Mouse (Mus musculus): ENCODE results near the gene Cox6b1.

Gene Cox6b1

DNA sequence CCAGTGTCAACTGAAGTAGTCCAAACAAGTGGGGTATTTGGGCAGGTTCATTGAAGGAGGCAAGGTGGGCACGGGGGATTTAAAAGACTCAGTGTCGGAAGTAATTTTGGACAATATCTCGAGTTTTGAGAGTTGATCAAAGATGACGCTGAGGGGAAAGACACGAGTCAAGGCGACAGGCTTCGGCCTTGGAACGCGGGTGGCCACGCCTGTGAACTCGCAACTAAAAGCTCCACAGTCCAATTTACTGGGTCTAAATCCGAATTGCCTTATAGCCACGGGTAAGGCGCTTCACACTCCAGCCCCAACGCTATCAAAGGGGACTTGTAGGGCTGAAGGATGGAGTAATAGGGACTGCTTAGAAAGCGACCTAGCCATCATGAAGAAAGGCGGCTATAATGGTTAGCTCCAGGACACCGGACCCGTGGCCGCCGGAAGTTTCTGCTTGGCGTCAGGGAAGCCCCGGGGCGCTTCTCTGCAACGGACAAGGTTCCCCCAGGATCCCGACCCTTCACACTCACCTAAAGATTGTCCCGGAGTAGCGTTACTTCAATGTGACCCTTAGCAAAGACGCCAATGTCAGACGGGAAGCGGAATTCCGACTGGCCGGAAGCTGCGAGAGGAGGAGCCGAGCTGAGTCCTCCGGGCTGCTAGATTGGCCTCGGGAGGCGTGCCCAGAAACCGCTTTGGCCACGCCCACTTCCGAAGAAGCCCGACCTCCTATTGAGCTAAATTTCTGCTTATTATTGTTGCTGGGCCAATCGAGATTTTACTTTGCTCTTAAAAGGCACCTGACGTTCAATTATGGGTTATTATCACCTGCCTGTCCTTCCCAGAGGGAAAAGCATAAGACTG lies at the start of gene Cox6b1:
Cox6b1 (minus strand) TSS at position 622 of the 855 bp plus-strand sequence.
- peak; percentile 51 to 75 for DNase-seq (ENCODE audit: low spot score in 2 of 2)

- DNase-seq (ENCODE audit: low spot score in 2 of 2), result no peak
Measured at GRCm38 (mm10) chr7:30671480-30671879, 45.5 kb upstream of the Cox6b1 start, which contains the start of gene Pmis2. Pmis2 (minus strand) TSS chr7:30671605.

DNA sequence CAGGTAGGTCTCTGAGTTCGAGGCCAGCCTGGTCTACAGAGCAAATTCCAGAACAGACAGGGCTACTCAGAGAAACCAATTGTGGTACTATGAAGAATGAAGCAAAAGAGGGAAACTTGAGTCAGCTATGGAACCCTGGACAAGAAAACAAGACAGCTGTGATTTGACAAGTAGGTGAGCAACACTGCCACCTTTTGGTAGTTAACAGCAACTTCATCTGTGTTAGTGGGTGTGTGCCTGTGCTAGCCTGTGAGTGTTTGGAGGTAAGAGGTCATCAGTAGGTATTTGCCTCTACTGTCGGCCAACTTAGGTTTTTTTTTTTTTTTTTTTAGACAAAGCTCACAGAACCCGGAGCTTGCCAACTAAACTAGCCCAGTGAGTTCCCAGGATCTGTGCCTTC lies 43.3 kb upstream of the Cox6b1 start:
- DNase-seq (ENCODE audit: low spot score in 2 of 2), result no peak

DNA sequence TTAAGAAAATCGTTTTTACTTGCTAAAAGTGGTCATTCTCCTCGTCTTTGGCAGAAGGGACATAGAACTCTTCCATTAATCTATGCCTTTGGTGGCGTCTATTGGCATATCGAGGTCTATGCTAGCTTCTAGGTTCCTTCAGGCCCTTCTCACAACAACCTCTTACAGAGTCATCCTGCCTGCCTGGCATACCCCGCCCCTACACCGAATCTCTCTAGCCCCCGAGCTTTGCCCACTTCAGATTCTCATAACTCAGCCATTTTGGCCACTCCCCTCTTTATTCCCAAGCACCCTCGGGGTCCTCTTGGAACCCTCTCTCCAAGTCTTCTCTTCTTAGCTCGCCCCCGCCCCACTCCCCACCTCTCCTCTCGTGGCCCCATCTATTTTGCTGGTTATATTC lies 39.4 kb upstream of the Cox6b1 start:
- DNase-seq (ENCODE audit: low spot score in 2 of 2), result peak in 1 of 2 experiments; percentile 12

DNA sequence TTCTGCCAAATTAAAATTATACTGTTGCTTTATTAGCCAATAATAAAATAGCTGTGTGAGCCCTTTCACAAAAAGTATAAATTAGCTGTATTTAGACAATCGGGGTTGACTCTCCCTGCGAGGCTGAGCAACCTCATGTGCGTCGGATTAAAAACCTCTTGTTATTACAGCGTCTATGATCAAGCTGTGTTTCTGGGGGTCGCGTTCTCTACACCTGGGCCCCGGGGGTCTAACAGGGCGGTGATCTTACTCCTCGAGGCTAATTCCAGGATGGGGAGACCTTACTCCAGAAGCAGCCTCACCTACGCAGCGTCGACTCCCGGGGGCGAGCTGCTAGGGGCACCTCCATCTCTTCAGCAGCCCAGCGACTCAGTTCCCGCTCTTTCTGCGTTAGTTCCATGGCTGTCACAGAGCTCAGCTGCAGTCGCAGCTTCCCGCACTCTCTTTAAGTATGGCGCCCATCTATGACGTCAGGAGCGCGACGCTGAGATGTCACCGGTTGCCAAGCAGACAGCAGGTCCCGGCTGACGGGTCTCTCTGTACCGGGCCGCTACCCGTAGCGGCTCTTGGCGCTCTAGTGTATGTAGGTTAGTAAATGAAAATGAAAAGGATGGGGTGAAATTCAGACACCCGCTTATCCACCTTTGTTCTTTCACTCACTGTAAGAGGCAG lies 38.7 kb upstream of the Cox6b1 start, which contains the start of gene Haus5:
Haus5 (minus strand) TSS at position 466 of the 672 bp plus-strand sequence.
- peak; percentile 81 to 93 for DNase-seq (ENCODE audit: low spot score in 2 of 2)

GRCm38 (mm10) chr7:30649591-30650540 lies 23.9 kb upstream of the Cox6b1 start, which contains the start of gene Rbm42:
Rbm42 (minus strand) TSS chr7:30650317.
- DNase-seq (ENCODE audit: low spot score in 2 of 2), result peak; percentile 85 to 95

DNA sequence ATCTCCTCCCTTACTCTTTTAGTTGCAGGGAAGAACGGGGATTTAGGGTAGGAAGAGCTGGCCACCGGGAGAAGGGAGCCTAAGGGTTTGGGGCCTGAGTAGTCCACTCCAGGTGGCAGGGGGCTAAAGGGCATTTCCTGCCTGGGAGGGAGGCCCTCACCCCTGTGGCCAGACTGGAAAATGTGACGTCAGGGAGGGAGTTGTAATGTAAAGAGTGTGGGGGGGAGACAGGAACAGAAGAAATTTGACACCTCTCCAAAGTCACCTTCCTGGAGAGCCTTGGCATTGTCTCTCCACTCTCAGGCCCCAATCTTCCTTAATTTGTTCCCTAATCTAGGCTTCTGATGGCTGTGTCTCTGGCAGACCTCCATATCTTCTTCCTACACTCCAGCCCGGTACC lies 13.1 kb upstream of the Cox6b1 start:
- DNase-seq (ENCODE audit: low spot score in 2 of 2), result no peak

- no peak for DNase-seq (ENCODE audit: low spot score in 2 of 2)
Measured at GRCm38 (mm10) chr7:30636395-30636794, 10.4 kb upstream of the Cox6b1 start.

- no peak for DNase-seq (ENCODE audit: low spot score in 2 of 2)
Measured at GRCm38 (mm10) chr7:30635752-30636151, 9.8 kb upstream of the Cox6b1 start, which contains the start of gene Etv2. Etv2 (minus strand) TSS chr7:30635852.

DNA sequence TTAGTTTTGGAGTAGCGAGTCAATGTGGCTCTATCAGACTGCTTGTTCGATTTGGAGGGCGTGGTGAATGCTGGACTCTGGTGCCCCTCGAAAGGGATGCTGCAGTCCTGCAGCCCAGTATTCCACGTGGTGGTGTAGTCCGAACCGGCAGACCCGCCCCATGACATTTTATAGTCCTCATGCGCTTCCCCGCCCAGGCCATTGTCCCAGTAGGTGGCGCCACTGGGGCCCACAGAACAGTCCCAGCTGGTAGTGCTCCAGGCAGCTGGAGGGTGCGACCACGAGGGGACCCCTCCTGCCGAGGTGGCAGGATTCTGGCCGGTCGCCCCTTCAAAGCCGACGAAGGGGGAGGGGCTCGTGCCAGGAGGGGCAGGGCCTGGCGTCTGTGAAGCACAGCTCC lies 8.7 kb upstream of the Cox6b1 start:
- DNase-seq (ENCODE audit: low spot score in 2 of 2), result peak; percentile 46 to 72

- no peak for DNase-seq (ENCODE audit: low spot score in 2 of 2)
Measured at GRCm38 (mm10) chr7:30633762-30634412, 7.9 kb upstream of the Cox6b1 start.

DNA sequence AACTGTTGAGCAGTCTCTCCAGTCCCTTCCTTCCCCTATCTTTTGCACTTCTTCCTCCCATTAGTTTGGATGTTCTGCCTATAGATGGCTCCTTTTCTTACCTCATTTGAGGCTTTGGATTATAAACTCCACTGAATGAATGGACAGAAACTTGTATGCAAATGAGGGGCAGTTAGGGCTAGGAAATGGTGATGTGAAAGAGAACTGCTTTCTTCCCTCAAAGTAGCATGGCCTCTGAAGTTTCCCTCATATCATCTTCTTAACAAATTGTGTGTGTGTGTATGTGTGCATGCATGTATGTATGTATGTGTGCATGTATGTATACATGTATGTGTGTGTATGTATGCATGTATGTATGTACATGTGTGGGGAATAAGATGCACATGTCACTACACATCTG lies 3.1 kb upstream of the Cox6b1 start:
- no peak for DNase-seq (ENCODE audit: low spot score in 2 of 2)

DNA sequence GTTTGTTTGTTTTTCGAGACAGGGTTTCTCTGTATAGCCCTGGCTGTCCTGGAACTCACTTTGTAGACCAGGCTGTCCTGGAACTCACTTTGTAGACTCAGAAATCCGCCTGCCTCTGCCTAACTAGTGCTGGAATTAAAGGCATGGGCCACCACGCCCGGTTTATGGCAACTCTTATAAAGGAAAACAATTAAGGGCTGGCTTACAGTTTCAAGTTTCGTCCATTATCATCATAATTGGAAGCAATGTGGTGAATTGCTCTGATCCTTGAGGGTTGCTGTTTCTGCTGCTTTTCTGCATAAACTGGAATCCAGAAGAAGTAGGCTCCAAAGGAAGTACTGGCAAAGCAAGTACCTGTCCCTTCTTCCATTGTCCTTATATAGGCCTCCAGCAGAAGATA lies 696 bp upstream of the Cox6b1 start:
- DNase-seq (ENCODE audit: low spot score in 2 of 2), result no peak

GRCm38 (mm10) chr7:30619202-30619601 lies 6.7 kb downstream of the Cox6b1 start:
- peak in 1 of 2 experiments; percentile 31 for DNase-seq (ENCODE audit: low spot score in 2 of 2)

GRCm38 (mm10) chr7:30618658-30619057 lies 7.3 kb downstream of the Cox6b1 start:
- DNase-seq (ENCODE audit: low spot score in 2 of 2), result no peak

DNA sequence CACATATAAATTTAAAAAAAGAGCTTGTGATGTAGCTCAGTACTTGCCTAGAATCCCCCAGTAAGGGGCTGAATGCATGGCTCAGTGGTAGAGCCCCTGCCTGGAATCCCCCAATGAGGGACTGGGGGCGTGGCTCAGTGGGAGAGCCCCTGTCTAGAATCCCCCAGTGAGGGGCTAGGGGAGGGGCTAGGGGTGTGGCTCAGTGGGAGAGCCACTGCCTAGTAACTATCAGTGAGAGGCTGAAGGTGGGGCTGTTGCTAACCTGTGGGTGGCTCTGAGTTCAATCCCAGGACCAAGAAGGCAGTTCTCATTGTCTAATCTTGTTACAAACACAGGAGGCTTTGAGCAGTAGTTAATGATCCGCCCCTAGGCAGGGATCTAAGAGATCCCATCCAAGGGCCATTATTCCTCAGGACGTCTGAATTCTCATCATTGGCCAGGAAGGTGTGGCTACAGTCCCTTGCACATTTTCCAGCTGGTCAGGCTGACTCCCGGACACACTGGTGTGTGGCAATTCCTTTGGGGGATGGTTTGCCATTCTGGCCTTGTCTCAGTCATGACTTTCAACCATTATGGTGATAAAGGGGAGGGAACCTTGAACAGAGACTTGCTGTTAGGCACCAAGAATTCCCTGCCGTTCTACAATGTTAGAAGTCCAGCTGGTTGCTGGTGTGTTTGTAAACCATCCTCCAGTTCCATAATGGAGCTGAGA lies 10.7 kb downstream of the Cox6b1 start:
- no peak for DNase-seq (ENCODE audit: low spot score in 2 of 2)

GRCm38 (mm10) chr7:30614454-30614853 lies 11.5 kb downstream of the Cox6b1 start:
- no peak for DNase-seq (ENCODE audit: low spot score in 2 of 2)

DNA sequence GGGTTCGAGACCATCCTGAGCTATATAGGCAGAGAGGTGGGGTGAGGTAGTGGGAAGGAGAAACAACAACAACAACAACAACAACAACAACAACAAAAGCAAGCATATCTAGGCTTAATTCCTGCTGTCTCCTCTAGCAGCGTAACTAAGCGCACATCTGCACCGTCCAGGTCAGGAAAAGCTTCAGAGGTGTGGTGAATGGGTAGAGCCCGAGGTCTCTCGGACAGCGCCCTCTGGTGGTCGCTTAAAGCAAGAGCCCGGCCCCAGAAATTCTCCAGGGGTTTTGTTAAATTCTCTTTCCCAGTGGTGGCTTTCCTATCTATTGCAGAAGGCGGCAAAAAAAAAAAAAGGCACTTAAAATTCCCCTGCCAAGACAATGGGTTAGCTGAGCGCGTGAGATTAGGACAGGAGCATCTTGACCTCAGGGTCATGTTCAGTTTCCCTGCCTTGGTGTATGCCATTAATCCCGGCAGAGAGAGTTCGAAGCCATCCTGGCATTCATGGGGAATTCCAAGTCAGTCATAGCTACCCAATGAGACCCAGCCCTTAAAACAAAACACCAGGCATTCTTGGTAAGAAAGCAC lies 12.3 kb downstream of the Cox6b1 start:
- peak in 1 of 2 experiments; percentile 71 for DNase-seq (ENCODE audit: low spot score in 2 of 2)

GRCm38 (mm10) chr7:30612654-30613402 lies 13.1 kb downstream of the Cox6b1 start, which contains the start of gene Upk1a:
Upk1a (minus strand) TSS chr7:30612847.
- DNase-seq (ENCODE audit: low spot score in 2 of 2), result no peak

Measured in cerebellum, postnatal 4 days (tissue).